Mouse (Mus musculus): ENCODE results near the gene Mtmr6.

DNA sequence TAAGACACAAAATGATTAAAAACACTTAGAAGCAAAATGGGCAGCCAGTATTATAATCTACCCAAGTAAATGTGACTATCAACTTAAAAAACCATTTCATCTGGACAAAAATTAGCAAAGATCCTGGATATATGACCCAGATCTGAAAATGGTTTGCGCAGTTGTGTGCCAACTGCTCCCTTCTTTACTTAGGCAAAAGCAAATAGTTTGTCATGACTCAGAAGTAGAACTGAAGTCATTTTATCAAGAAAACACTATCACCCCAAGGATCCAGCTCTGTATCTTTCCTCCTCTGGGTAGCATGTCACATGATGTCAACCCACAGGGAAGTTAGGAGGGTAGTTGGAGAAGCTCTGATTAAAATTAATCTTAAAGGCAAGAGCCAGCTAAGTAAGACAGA is 54.2 kb downstream of the Mtmr6 start:
- TF ChIP-seq CTCF (IDR thresholded peaks at IDR 0.05; ENCODE audit: extremely low read depth, insufficient read depth, low read length) (no peak), POLR2A (IDR thresholded peaks at IDR 0.05; ENCODE audit: extremely low read depth, insufficient read depth, low read length) (no peak)
